Mouse (Mus musculus) cortical plate, adult 2 months (tissue): Measurements from ENCODE around the gene Utp11.

Source experiments
- CTCF ChIP-seq: fragments of 200-500 bp; IDR thresholded peaks from 2 replicates; pipeline ENCODE4 v1.5.1; 2011; ENCODE audit warnings: mild to moderate bottlenecking, control low read depth, low read length; ENCODE audit not compliant: insufficient read depth; ENCODE audit errors: extremely low read depth
- POLR2A ChIP-seq: fragments of 200-500 bp; IDR thresholded peaks from 2 replicates; pipeline ENCODE4 v1.6.1; 2011; ENCODE audit warnings: mild to moderate bottlenecking, low read length, control low read depth; ENCODE audit not compliant: insufficient read depth; ENCODE audit errors: extremely low read depth

DNA sequence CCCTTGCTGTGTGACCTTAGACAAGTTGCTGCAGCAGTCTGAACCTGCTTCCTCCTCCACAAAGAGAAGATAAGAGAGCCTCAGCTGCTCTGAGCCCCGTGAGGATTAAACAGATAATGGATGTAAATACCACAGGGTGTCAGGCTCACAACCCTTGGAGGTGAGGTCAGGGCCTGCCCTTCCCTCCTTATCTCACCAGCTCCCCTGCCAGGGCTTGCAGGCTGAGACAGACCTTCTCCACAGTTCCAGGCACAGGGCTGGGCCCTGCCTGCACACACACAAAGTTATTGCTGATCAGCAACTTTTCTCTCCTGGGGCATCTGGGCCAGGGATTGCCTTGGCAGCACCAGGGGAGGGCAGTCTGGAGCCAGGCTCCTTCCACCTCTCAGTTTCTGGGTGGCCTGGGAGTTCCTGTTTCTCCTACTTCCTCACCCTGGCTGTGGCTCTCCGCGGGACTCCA is 48.4 kb downstream of the Utp11 start:
- TF ChIP-seq CTCF, result no peak
- TF ChIP-seq POLR2A, result no peak
